Mouse (Mus musculus) lung, embryonic 15.5 days (tissue): ENCODE data around the gene Inpp4a. TPM values are rescaled to one million over a fixed set of nuclear protein-coding genes. Genes with fewer than 3 reads are reported as not detected.

Source experiments
- ATAC-seq: fragments of 200-750 bp; cut with Nextera tagmentation; 2 replicates; pipeline ENCODE4 v1.8.0; 2017; ENCODE audit warnings: moderate number of reproducible peaks, borderline replicate concordance; ENCODE audit not compliant: low FRiP score, low TSS enrichment; ENCODE audit errors: extremely low read depth
- H3K27ac ChIP-seq: fragments of 300-500 bp; sonication (generic); 2 replicates; pipeline ENCODE4 v1.5.1; 2015; ENCODE audit warnings: moderate library complexity, mild to moderate bottlenecking, inconsistent platforms
- H3K27me3 ChIP-seq: fragments of 300-500 bp; sonication (generic); 2 replicates; pipeline ENCODE4 v1.6.1; 2015; ENCODE audit warnings: inconsistent platforms
- H3K36me3 ChIP-seq: fragments of 300-500 bp; sonication (generic); 2 replicates; pipeline ENCODE4 v1.6.1; 2015; ENCODE audit warnings: inconsistent platforms
- H3K4me1 ChIP-seq: fragments of 300-500 bp; sonication (generic); 2 replicates; pipeline ENCODE4 v1.6.1; 2015; ENCODE audit warnings: inconsistent platforms
- H3K4me2 ChIP-seq: fragments of 300-500 bp; sonication (generic); 2 replicates; pipeline ENCODE4 v1.6.1; 2015; ENCODE audit warnings: inconsistent platforms, mild to moderate bottlenecking, moderate library complexity
- H3K4me3 ChIP-seq: fragments of 300-500 bp; sonication (generic); 2 replicates; pipeline ENCODE4 v1.5.1; 2015; ENCODE audit warnings: mild to moderate bottlenecking, inconsistent platforms
- H3K9ac ChIP-seq: fragments of 300-500 bp; sonication (generic); 2 replicates; pipeline ENCODE4 v1.6.1; 2015; ENCODE audit warnings: inconsistent platforms
- H3K9me3 ChIP-seq: fragments of 300-500 bp; sonication (generic); 2 replicates; pipeline ENCODE4 v1.6.1; 2016; ENCODE audit warnings: inconsistent platforms
- WGBS: fragments of 180-500 bp; shearing (Covaris S2); methylation state at CpG from one replicate; pipeline ENCODE4 v1.1.7; 2015; 5-methylcytosine and 5-hydroxymethylcytosine counted together
- polyA plus RNA-seq: library from polyadenylated mRNA; unstranded; fragments of >200 nt; fragmentation: Nextera tagmentation; extraction: Ambion mirVana; gene quantifications from 2 replicates; pipeline ENCODE4 v1.2.1, GENCODE M21; 2015

Inpp4a gene
- polyA plus RNA-seq, 1 experiment from 2014 or later, result 13.6 TPM

GRCm38 (mm10) chr1:37344223-37344916 lies 44.7 kb downstream of the Inpp4a start:
- Histone ChIP-seq H3K36me3 (no peaks in the 10 kb centered on the region), H3K27ac (no peak overlapping the region), H3K4me3 (no peak overlapping the region), H3K27me3 (no peaks in the 10 kb centered on the region), H3K9ac (no peak overlapping the region), H3K9me3 (no peaks in the 10 kb centered on the region), H3K4me1 (peaks cover 31% of the 10 kb centered on the region), H3K4me2 (no peak overlapping the region)
- ATAC-seq, result no peak
- 79% methylated on average over 6 of the region's 6 CpGs for WGBS

DNA sequence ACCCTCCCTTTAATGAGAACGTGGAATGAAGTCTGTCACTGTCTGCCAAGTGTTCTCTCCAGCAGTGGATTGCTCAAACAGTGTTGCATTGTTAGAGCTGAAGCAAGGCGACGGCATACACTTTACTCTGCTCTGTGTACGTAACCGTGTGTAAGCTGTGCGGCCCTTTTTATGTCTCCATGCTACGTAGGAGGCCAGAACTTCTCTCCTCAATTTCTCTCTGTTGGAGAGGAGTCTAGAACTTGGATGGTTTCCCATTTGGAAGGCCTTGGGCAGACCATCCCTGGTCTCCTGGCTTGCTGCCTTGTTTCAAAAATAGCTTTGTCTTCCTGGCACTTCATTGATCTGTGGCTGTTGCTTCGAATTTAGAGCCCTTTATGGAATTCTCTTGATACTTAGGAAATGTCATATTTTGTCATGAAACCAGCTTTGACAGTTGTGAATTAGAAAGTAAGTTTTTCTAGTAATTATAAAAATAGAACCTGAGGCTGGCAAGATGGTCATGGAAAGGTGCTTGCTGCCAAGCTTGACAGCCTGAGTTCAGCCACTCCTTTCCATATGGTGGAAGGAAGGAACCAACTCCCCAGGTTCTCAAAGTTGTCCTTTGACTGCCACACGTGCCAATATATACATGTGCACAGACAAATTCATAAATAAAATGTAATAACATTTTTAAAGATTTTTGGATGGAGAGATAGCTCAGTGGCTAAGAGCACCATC lies 47.9 kb downstream of the Inpp4a start:
- no peak overlapping the region for H3K4me3 ChIP-seq
- 0 out of 2 replicates have a peak overlapping the region, but pooled peaks have one; percentile 6 for H3K27ac ChIP-seq
- no peaks in the 10 kb centered on the region for H3K27me3 ChIP-seq
- no peak overlapping the region for H3K9ac ChIP-seq
- 31% methylated on average over 9 of the region's 9 CpGs for WGBS
- H3K4me1 ChIP-seq, result peaks cover 46% of the 10 kb centered on the region
- no peaks in the 10 kb centered on the region for H3K36me3 ChIP-seq
- H3K9me3 ChIP-seq, result no peaks in the 10 kb centered on the region
- ATAC-seq, result peak; percentile 50
- no peak overlapping the region for H3K4me2 ChIP-seq

GRCm38 (mm10) chr1:37350886-37351651 lies 51.4 kb downstream of the Inpp4a start:
- WGBS, result 37% methylated on average over 7 of the region's 7 CpGs
- Histone ChIP-seq H3K36me3 (no peaks in the 10 kb centered on the region), H3K4me2 (no peak overlapping the region; the same call in 1 of the 2 replicates), H3K4me1 (peaks cover 44% of the 10 kb centered on the region), H3K9me3 (no peaks in the 10 kb centered on the region), H3K9ac (no peak overlapping the region), H3K27ac (peak overlapping the region; percentile 87), H3K4me3 (no peak overlapping the region), H3K27me3 (no peaks in the 10 kb centered on the region)
- peak; percentile 61; the same call in 1 of the 2 replicates for ATAC-seq

DNA sequence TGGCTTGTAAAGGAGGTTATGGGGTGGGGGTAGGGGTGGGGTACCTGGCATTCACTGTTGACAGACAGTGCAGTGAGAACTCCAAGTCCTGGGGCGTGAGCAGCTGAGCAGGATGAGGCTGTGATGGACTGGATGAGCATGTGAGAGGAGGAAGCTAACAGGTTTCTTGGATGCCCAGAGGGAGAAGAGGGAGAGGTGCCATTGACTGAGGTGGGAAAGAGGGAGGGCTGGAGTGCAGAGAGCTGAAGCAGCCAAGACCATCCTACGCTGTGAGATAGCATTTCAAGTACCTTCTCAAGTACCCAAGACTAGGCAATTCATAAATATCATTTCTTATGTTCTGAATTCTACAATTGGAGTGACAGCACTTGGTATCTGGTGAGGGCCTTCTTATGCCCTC lies 52.3 kb downstream of the Inpp4a start:
- no peak overlapping the region for H3K9ac ChIP-seq
- ATAC-seq, result no peak
- WGBS, result 67% methylated on average over 2 of the region's 2 CpGs
- H3K4me2 ChIP-seq, result no peak overlapping the region; the same call in 1 of the 2 replicates
- peak overlapping the region; percentile 87 for H3K27ac ChIP-seq
- no peaks in the 10 kb centered on the region for H3K27me3 ChIP-seq
- H3K4me3 ChIP-seq, result no peak overlapping the region
- H3K9me3 ChIP-seq, result no peaks in the 10 kb centered on the region
- no peaks in the 10 kb centered on the region for H3K36me3 ChIP-seq
- H3K4me1 ChIP-seq, result peaks cover 36% of the 10 kb centered on the region

- H3K4me2 ChIP-seq, result no peak overlapping the region
- no peaks in the 10 kb centered on the region for H3K36me3 ChIP-seq
- ATAC-seq, result no peak
- H3K9ac ChIP-seq, result no peak overlapping the region
- H3K4me3 ChIP-seq, result no peak overlapping the region
- H3K27me3 ChIP-seq, result no peaks in the 10 kb centered on the region
- H3K4me1 ChIP-seq, result peaks cover 24% of the 10 kb centered on the region
- 65% methylated on average over 4 of the region's 4 CpGs for WGBS
- no peaks in the 10 kb centered on the region for H3K9me3 ChIP-seq
- no peak overlapping the region for H3K27ac ChIP-seq
Observed at GRCm38 (mm10) chr1:37353456-37353855, 53.8 kb downstream of the Inpp4a start.

- ATAC-seq, result no peak
- Histone ChIP-seq H3K4me2 (no peak overlapping the region), H3K36me3 (no peaks in the 10 kb centered on the region), H3K9me3 (no peaks in the 10 kb centered on the region), H3K4me3 (no peak overlapping the region), H3K27me3 (no peaks in the 10 kb centered on the region), H3K27ac (no peak overlapping the region), H3K9ac (no peak overlapping the region), H3K4me1 (peaks cover 17% of the 10 kb centered on the region)
- 54% methylated on average over 3 of the region's 3 CpGs for WGBS
Observed at GRCm38 (mm10) chr1:37355492-37355891, 55.8 kb downstream of the Inpp4a start.

DNA sequence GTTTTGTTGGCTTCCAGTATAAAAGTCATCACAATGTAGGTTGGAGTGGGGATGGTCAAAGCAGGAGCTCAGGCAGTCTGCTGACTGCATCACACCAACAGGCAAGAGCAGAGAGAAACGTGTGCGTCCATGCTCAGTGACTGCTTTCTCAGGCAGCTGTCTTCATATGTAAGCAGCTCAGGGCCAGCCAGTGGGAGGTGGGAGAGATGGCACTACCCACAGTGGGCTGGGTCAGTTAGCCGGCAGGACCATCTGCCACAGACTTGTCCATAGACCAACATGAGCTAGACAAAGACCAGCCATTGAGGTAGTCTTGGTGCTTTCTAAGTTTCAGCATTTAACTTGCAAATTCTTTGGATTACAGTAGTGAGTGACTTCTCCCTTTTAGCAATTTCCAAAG lies 56.6 kb downstream of the Inpp4a start:
- Histone ChIP-seq H3K4me1 (peaks cover 10% of the 10 kb centered on the region), H3K9ac (no peak overlapping the region), H3K27ac (no peak overlapping the region), H3K4me2 (no peak overlapping the region), H3K27me3 (no peaks in the 10 kb centered on the region), H3K36me3 (no peaks in the 10 kb centered on the region), H3K4me3 (no peak overlapping the region), H3K9me3 (no peaks in the 10 kb centered on the region)
- 80% methylated on average over 3 of the region's 3 CpGs for WGBS
- no peak for ATAC-seq

DNA sequence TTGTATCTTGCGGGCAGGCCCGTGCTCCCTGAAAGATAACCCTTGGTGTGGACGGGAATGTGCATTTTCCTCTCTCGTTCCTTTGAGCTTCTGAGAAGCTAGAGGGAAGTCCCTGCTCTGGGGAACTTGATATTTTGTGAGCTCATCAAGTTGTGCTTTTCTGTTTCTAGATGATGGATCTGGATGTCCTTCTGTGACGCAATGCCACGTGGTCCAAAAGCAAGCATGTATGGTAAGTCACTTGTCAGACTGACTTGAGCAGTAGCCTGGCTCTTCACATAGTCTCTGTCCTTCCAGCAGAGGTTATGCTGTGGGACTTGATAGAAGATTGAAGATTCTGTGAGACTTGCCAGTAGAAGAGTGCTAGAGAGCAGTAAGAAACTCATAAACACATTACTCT lies 57.5 kb downstream of the Inpp4a start:
- H3K27ac ChIP-seq, result no peak overlapping the region
- 77% methylated on average over 6 of the region's 6 CpGs for WGBS
- ATAC-seq, result no peak
- H3K9me3 ChIP-seq, result no peaks in the 10 kb centered on the region
- H3K4me3 ChIP-seq, result no peak overlapping the region
- no peaks in the 10 kb centered on the region for H3K27me3 ChIP-seq
- no peak overlapping the region for H3K4me2 ChIP-seq
- no peaks in the 10 kb centered on the region for H3K36me3 ChIP-seq
- peaks cover 3% of the 10 kb centered on the region; the same call in 1 of the 2 replicates for H3K4me1 ChIP-seq
- no peak overlapping the region for H3K9ac ChIP-seq

- Histone ChIP-seq H3K4me3 (no peak overlapping the region), H3K4me2 (no peak overlapping the region), H3K9ac (no peak overlapping the region), H3K36me3 (no peaks in the 10 kb centered on the region), H3K9me3 (no peaks in the 10 kb centered on the region), H3K4me1 (peaks cover 3% of the 10 kb centered on the region; the same call in 1 of the 2 replicates), H3K27me3 (no peaks in the 10 kb centered on the region), H3K27ac (no peak overlapping the region)
- WGBS, result 79% methylated on average over 8 of the region's 8 CpGs
- no peak for ATAC-seq
Observed at GRCm38 (mm10) chr1:37358621-37359020, 59.0 kb downstream of the Inpp4a start.

DNA sequence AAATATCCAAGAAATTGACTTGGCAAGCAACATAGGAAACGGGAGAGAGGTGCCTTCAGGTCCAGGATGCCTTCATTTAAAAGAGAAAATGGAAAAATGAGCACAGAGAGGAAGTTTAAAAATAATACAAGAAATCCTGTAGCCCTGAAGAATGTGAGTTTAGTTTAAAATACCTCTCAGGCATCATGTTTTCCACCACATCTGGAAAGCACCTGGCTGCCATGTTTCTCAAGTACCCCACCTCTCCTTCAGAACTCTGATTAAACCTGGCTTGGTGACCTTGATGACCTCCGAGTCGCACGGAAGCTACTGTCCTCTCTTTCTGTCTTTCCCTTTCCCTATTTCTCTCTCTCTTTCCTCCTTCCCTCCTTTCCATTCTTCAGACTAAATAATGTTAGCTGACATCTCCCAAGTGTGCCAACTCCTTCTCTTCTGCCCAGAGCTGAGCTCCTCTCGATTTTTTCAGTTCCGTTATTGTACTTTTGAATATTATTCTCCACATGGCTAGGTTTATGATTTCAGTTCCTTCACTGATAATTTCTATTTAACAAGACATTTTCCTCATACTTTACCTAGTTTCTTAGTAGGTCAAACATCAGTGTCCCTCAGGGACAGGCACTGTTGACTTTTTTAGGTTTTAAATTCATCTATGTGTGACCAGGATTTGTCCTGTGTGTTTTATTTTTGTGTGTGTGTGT lies 59.9 kb downstream of the Inpp4a start:
- Histone ChIP-seq H3K27me3 (no peaks in the 10 kb centered on the region), H3K36me3 (no peaks in the 10 kb centered on the region), H3K9ac (no peak overlapping the region), H3K4me1 (peaks cover 3% of the 10 kb centered on the region; the same call in 1 of the 2 replicates), H3K4me3 (no peak overlapping the region), H3K4me2 (no peak overlapping the region), H3K27ac (no peak overlapping the region), H3K9me3 (no peaks in the 10 kb centered on the region)
- no peak for ATAC-seq
- WGBS, result 84% methylated on average over 6 of the region's 6 CpGs

- Histone ChIP-seq H3K9ac (no peak overlapping the region), H3K4me1 (no peaks in the 10 kb centered on the region), H3K27me3 (no peaks in the 10 kb centered on the region), H3K27ac (no peak overlapping the region), H3K9me3 (no peaks in the 10 kb centered on the region), H3K4me3 (no peak overlapping the region), H3K36me3 (no peaks in the 10 kb centered on the region), H3K4me2 (no peak overlapping the region)
- ATAC-seq, result no peak
- 79% methylated on average over 3 of the region's 3 CpGs for WGBS
Observed at GRCm38 (mm10) chr1:37360781-37361180, 61.1 kb downstream of the Inpp4a start.
